Mouse (Mus musculus) forebrain, embryonic 12.5 days (tissue): ENCODE data around the gene Shc3. TPM values are rescaled to one million over a fixed set of nuclear protein-coding genes. Genes with fewer than 3 reads are reported as not detected.

Experiments
- ATAC-seq: fragments of 200-750 bp; cut with Nextera tagmentation; 2 replicates; pipeline ENCODE4 v1.8.0; 2017; ENCODE audit warnings: moderate TSS enrichment; ENCODE audit not compliant: low FRiP score
- H3K27ac ChIP-seq: fragments of 300-500 bp; sonication (generic); 2 replicates; pipeline ENCODE4 v1.5.1; 2016; ENCODE audit warnings: mild to moderate bottlenecking
- H3K27me3 ChIP-seq: fragments of 300-500 bp; sonication (generic); 2 replicates; pipeline ENCODE4 v1.6.1; 2016; ENCODE audit warnings: mild to moderate bottlenecking
- H3K36me3 ChIP-seq: fragments of 300-500 bp; sonication (generic); replicated peaks from 2 replicates; pipeline ENCODE4 v1.6.1; 2016; ENCODE audit warnings: mild to moderate bottlenecking
- H3K4me1 ChIP-seq: fragments of 300-500 bp; sonication (generic); 2 replicates; pipeline ENCODE4 v1.6.1; 2016
- H3K4me2 ChIP-seq: fragments of 300-500 bp; sonication (generic); 2 replicates; pipeline ENCODE4 v1.6.1; 2016; ENCODE audit warnings: mild to moderate bottlenecking, moderate library complexity
- H3K4me3 ChIP-seq: fragments of 300-500 bp; sonication (generic); replicated peaks from 2 replicates; pipeline ENCODE4 v1.5.1; 2016; ENCODE audit warnings: mild to moderate bottlenecking
- H3K9ac ChIP-seq: fragments of 300-500 bp; sonication (generic); 2 replicates; pipeline ENCODE4 v1.6.1; 2016; ENCODE audit warnings: mild to moderate bottlenecking
- H3K9me3 ChIP-seq: fragments of 300-500 bp; sonication (generic); 2 replicates; pipeline ENCODE4 v1.6.1; 2016
- WGBS: fragments of 180-500 bp; shearing (Covaris S2); methylation state at CpG from one replicate; pipeline ENCODE4 v1.1.7; 2016; 5-methylcytosine and 5-hydroxymethylcytosine counted together
- polyA plus RNA-seq: library from polyadenylated mRNA; unstranded; fragments of >200 nt; fragmentation: Nextera tagmentation; extraction: Ambion mirVana; gene quantifications from 2 replicates; pipeline ENCODE4 v1.2.1, GENCODE M21; 2016

Shc3 gene
- polyA plus RNA-seq, 1 experiment from 2014 or later: 7.9 TPM

- H3K27ac ChIP-seq: 0 out of 2 replicates have a peak overlapping the region, but pooled peaks have one; percentile 10
- peak overlapping the region; percentile 94 for H3K4me2 ChIP-seq
- no peak for ATAC-seq
- peaks cover 58% of the 10 kb centered on the region for H3K4me1 ChIP-seq
- peak overlapping the region; percentile 65 for H3K4me3 ChIP-seq
- H3K27me3 ChIP-seq: peaks cover 47% of the 10 kb centered on the region
- H3K9me3 ChIP-seq: no peaks in the 10 kb centered on the region
- H3K36me3 ChIP-seq: no peaks in the 10 kb centered on the region
- peak overlapping the region; percentile 80 for H3K9ac ChIP-seq
- under 1% methylated on average over 42 of the region's 42 CpGs for WGBS
Observed at GRCm38 (mm10) chr13:51567078-51567395, 2.2 kb downstream of the Shc3 start.

GRCm38 (mm10) chr13:51566371-51567077, 2.7 kb downstream of the Shc3 start:
- Histone ChIP-seq H3K4me1 (peaks cover 58% of the 10 kb centered on the region), H3K9ac (peak overlapping the region; percentile 80), H3K27me3 (peaks cover 45% of the 10 kb centered on the region), H3K4me3 (peak overlapping the region; percentile 65), H3K9me3 (no peaks in the 10 kb centered on the region), H3K4me2 (peak overlapping the region; percentile 94), H3K36me3 (0 out of 2 replicates have a peak, but pooled peaks cover 3% of the 10 kb centered on the region), H3K27ac (no peak overlapping the region)
- ATAC-seq: no peak
- WGBS: 6% methylated on average over 22 of the region's 22 CpGs

- no peak overlapping the region for H3K9ac ChIP-seq
- no peak for ATAC-seq
- H3K4me2 ChIP-seq: peak overlapping the region; percentile 94; the same call in 1 of the 2 replicates
Observed at GRCm38 (mm10) chr13:51564741-51565140, 4.5 kb downstream of the Shc3 start.

GRCm38 (mm10) chr13:51553343-51553742, 15.9 kb downstream of the Shc3 start:
- WGBS: 88% methylated on average over 11 of the region's 11 CpGs
- no peak for ATAC-seq
- Histone ChIP-seq H3K4me3 (no peak overlapping the region), H3K36me3 (no peaks in the 10 kb centered on the region; the same call in 1 of the 2 replicates), H3K27me3 (no peaks in the 10 kb centered on the region), H3K9ac (no peak overlapping the region), H3K4me2 (no peak overlapping the region), H3K4me1 (peaks cover 10% of the 10 kb centered on the region), H3K27ac (no peak overlapping the region), H3K9me3 (no peaks in the 10 kb centered on the region)

More at GRCm38 (mm10) chr13:51564741-51565140, 4.5 kb downstream of the Shc3 start:
- Histone ChIP-seq H3K9me3 (no peaks in the 10 kb centered on the region), H3K36me3 (0 out of 2 replicates have a peak, but pooled peaks cover 3% of the 10 kb centered on the region), H3K4me1 (peaks cover 43% of the 10 kb centered on the region), H3K27me3 (peaks cover 35% of the 10 kb centered on the region), H3K27ac (no peak overlapping the region), H3K4me3 (0 out of 2 replicates have a peak overlapping the region, but pooled peaks have one; percentile 65)
- 74% methylated on average over 6 of the region's 6 CpGs for WGBS

GRCm38 (mm10) chr13:51552233-51552632, 17.0 kb downstream of the Shc3 start:
- WGBS: 33% methylated on average over 3 of the region's 3 CpGs
- no peaks in the 10 kb centered on the region for H3K9me3 ChIP-seq

GRCm38 (mm10) chr13:51551824-51552223, 17.4 kb downstream of the Shc3 start:
- H3K27ac ChIP-seq: no peak overlapping the region
- 55% methylated on average over 3 of the region's 3 CpGs for WGBS
- ATAC-seq: no peak
- no peaks in the 10 kb centered on the region for H3K9me3 ChIP-seq
- no peak overlapping the region for H3K9ac ChIP-seq
- peaks cover 10% of the 10 kb centered on the region for H3K4me1 ChIP-seq
- H3K27me3 ChIP-seq: no peaks in the 10 kb centered on the region
- H3K36me3 ChIP-seq: no peaks in the 10 kb centered on the region
- no peak overlapping the region for H3K4me3 ChIP-seq
- no peak overlapping the region for H3K4me2 ChIP-seq

More at GRCm38 (mm10) chr13:51552233-51552632, 17.0 kb downstream of the Shc3 start:
- H3K9ac ChIP-seq: no peak overlapping the region
- no peaks in the 10 kb centered on the region; the same call in 1 of the 2 replicates for H3K36me3 ChIP-seq
- H3K4me1 ChIP-seq: peaks cover 10% of the 10 kb centered on the region
- H3K4me3 ChIP-seq: no peak overlapping the region
- ATAC-seq: no peak
- H3K27ac ChIP-seq: no peak overlapping the region
- no peak overlapping the region for H3K4me2 ChIP-seq
- no peaks in the 10 kb centered on the region for H3K27me3 ChIP-seq

- H3K4me1 ChIP-seq: no peaks in the 10 kb centered on the region
- no peak overlapping the region for H3K27ac ChIP-seq
- no peaks in the 10 kb centered on the region for H3K27me3 ChIP-seq
- no peak overlapping the region for H3K4me2 ChIP-seq
- no peak overlapping the region for H3K4me3 ChIP-seq
- H3K9ac ChIP-seq: no peak overlapping the region
- no peak for ATAC-seq
- no peaks in the 10 kb centered on the region for H3K9me3 ChIP-seq
- H3K36me3 ChIP-seq: 0 out of 2 replicates have a peak, but pooled peaks cover 2% of the 10 kb centered on the region
- WGBS: 93% methylated on average over 8 of the region's 8 CpGs
Observed at GRCm38 (mm10) chr13:51539816-51540215, 29.4 kb downstream of the Shc3 start.

- H3K9me3 ChIP-seq: no peaks in the 10 kb centered on the region
- H3K4me3 ChIP-seq: no peak overlapping the region
- ATAC-seq: no peak
- H3K27me3 ChIP-seq: no peaks in the 10 kb centered on the region
- H3K9ac ChIP-seq: no peak overlapping the region
- H3K36me3 ChIP-seq: no peaks in the 10 kb centered on the region
- no peak overlapping the region for H3K27ac ChIP-seq
- H3K4me2 ChIP-seq: no peak overlapping the region
- no peaks in the 10 kb centered on the region for H3K4me1 ChIP-seq
- 93% methylated on average over 7 of the region's 7 CpGs for WGBS
Observed at GRCm38 (mm10) chr13:51535326-51535725, 33.9 kb downstream of the Shc3 start.

GRCm38 (mm10) chr13:51526480-51526879, 42.7 kb downstream of the Shc3 start:
- no peak for ATAC-seq
- Histone ChIP-seq H3K4me3 (no peak overlapping the region), H3K4me2 (no peak overlapping the region), H3K27ac (no peak overlapping the region), H3K9me3 (no peaks in the 10 kb centered on the region), H3K27me3 (no peaks in the 10 kb centered on the region), H3K9ac (no peak overlapping the region), H3K36me3 (no peaks in the 10 kb centered on the region), H3K4me1 (no peaks in the 10 kb centered on the region)
- 72% methylated on average over 7 of the region's 7 CpGs for whole genome bisulfite sequencing

- H3K9ac ChIP-seq: no peak overlapping the region
- no peak overlapping the region for H3K4me2 ChIP-seq
- no peaks in the 10 kb centered on the region for H3K9me3 ChIP-seq
- no peaks in the 10 kb centered on the region for H3K27me3 ChIP-seq
- no peak overlapping the region for H3K27ac ChIP-seq
- no peak for ATAC-seq
- no peaks in the 10 kb centered on the region for H3K4me1 ChIP-seq
- no peak overlapping the region for H3K4me3 ChIP-seq
- WGBS: 90% methylated on average over 4 of the region's 4 CpGs
- H3K36me3 ChIP-seq: no peaks in the 10 kb centered on the region
Observed at GRCm38 (mm10) chr13:51524316-51524715, 44.9 kb downstream of the Shc3 start.

- H3K4me3 ChIP-seq: no peak overlapping the region
- WGBS: 96% methylated on average over 10 of the region's 10 CpGs
- no peaks in the 10 kb centered on the region for H3K36me3 ChIP-seq
- ATAC-seq: no peak
- no peaks in the 10 kb centered on the region for H3K4me1 ChIP-seq
- no peaks in the 10 kb centered on the region for H3K27me3 ChIP-seq
- no peak overlapping the region for H3K27ac ChIP-seq
- H3K4me2 ChIP-seq: no peak overlapping the region
- no peaks in the 10 kb centered on the region for H3K9me3 ChIP-seq
- H3K9ac ChIP-seq: no peak overlapping the region
Observed at GRCm38 (mm10) chr13:51523311-51523710, 45.9 kb downstream of the Shc3 start.

- Histone ChIP-seq H3K9me3 (no peaks in the 10 kb centered on the region), H3K9ac (no peak overlapping the region), H3K4me2 (no peak overlapping the region), H3K27ac (no peak overlapping the region), H3K4me3 (no peak overlapping the region), H3K27me3 (no peaks in the 10 kb centered on the region), H3K36me3 (no peaks in the 10 kb centered on the region), H3K4me1 (no peaks in the 10 kb centered on the region)
- 93% methylated on average over 6 of the region's 6 CpGs for WGBS
- no peak for ATAC-seq
Observed at GRCm38 (mm10) chr13:51518880-51519279, 50.3 kb downstream of the Shc3 start.

- Histone ChIP-seq H3K9me3 (no peaks in the 10 kb centered on the region), H3K27me3 (no peaks in the 10 kb centered on the region), H3K4me2 (no peak overlapping the region), H3K27ac (no peak overlapping the region), H3K4me3 (no peak overlapping the region), H3K9ac (no peak overlapping the region), H3K4me1 (no peaks in the 10 kb centered on the region), H3K36me3 (no peaks in the 10 kb centered on the region)
- no peak for ATAC-seq
- 89% methylated on average over 4 of the region's 4 CpGs for WGBS
Observed at GRCm38 (mm10) chr13:51517943-51518342, 51.3 kb downstream of the Shc3 start.
